Comparison of ENCODE assay signal across 9 mouse cellular contexts in the genomic region with DNA sequence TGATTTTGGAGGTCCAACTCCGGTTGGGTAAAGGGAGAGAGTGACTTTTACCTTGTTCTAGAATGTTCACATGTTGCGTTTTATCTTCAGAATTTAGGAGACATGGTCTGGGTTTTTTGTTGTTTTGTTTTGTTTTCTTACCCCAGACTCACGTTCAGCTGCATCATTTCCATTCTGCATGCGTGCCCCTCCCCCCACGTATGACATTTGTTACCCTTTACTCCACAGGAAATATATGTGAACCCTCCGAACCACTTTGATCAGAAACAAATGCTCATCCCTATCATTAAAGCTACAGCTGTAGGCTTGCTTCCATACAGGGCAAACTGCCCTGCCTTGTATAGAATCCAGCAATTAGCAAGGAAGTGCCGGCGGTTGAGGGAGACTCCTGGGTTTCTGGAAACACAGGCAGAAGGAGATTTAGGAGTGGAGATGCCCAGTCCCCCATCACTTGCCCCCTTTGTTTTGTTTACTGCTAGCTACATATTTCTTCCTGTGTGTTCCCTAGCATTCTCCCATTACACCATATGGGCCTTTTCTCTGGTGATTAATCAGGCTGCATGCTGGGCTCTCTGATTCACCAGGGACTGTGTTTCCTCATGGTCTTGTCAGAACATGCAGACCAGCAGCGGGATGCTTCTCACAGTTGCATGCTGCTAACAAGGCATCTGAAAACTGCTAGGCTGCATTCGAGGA.
DNase-seq lines count a peak whose midpoint lies in the region; ATAC-seq lines count a peak whose summit lies in the region.
"Had no signal": no experiment of that assay in that cellular context is flagged by ENCODE, and none has a peak within 500 bp of the region (broad histone marks: within the 10 kb centered on the region; RNA-seq: fewer than 3 reads in every experiment).

No protein-coding gene starts in this region.

- 29% methylated on average over 10 of the region's 10 CpGs for WGBS in kidney, embryonic 15.5 days
- 22% methylated on average over 10 of the region's 10 CpGs for WGBS in embryonic facial prominence, embryonic 12.5 days
- 35% methylated on average over 10 of the region's 10 CpGs for WGBS in intestine, embryonic 15.5 days

- no peak for DNase-seq in kidney, adult 11 months
- peak; percentile 82 for DNase-seq in brain, adult 2 months (ENCODE audit: low read depth, low spot score)
- no peak for DNase-seq in gastrocnemius, postnatal 14 days
- no peak for DNase-seq in frontal cortex, adult 2 months (ENCODE audit: extremely low spot score in 1 of 2, low spot score in 1 of 2)

- intact Hi-C loops in gastrocnemius, postnatal 14 days (cut with DNase I; ENCODE audit: low total_unique reads): no loop called here

- H3K9ac ChIP-seq in kidney, embryonic 15.5 days: no peak overlapping the region
- H3K9ac ChIP-seq in embryonic facial prominence, embryonic 12.5 days: no peak overlapping the region
- no peak overlapping the region for H3K9ac ChIP-seq in intestine, embryonic 15.5 days

- no peak overlapping the region for H3K4me3 ChIP-seq in kidney, embryonic 15.5 days (replicated peaks)
- no peak overlapping the region for H3K4me3 ChIP-seq in embryonic facial prominence, embryonic 12.5 days
- no peak overlapping the region for H3K4me3 ChIP-seq in intestine, embryonic 15.5 days (replicated peaks)

- H3K36me3 ChIP-seq in kidney, embryonic 15.5 days: no peaks in the 10 kb centered on the region
- H3K36me3 ChIP-seq in embryonic facial prominence, embryonic 12.5 days: no peaks in the 10 kb centered on the region
- H3K36me3 ChIP-seq in intestine, embryonic 15.5 days: no peaks in the 10 kb centered on the region

- no peaks in the 10 kb centered on the region for H3K9me3 ChIP-seq in kidney, embryonic 15.5 days (replicated peaks)
- H3K9me3 ChIP-seq in embryonic facial prominence, embryonic 12.5 days: no peaks in the 10 kb centered on the region
- no peaks in the 10 kb centered on the region for H3K9me3 ChIP-seq in intestine, embryonic 15.5 days

- ATAC-seq in kidney, embryonic 15.5 days (replicated peaks; ENCODE audit: low FRiP score): peak; percentile 77
- ATAC-seq in embryonic facial prominence, embryonic 12.5 days (ENCODE audit: insufficient number of reproducible peaks, insufficient read depth, low FRiP score, low TSS enrichment): no peak
- ATAC-seq in intestine, embryonic 15.5 days: peak; percentile 71
- ATAC-seq in granulocyte monocyte progenitor cell, adult 5-6 weeks (replicated peaks; ENCODE audit: poor library complexity, severe bottlenecking): no peak

- H3K27ac ChIP-seq in kidney, embryonic 15.5 days: peak overlapping the region; percentile 82
- H3K27ac ChIP-seq in embryonic facial prominence, embryonic 12.5 days: peak overlapping the region; percentile 26; the same call in 1 of the 2 replicates
- H3K27ac ChIP-seq in intestine, embryonic 15.5 days: 0 out of 2 replicates have a peak overlapping the region, but pooled peaks have one; percentile 32

- H3K4me1 ChIP-seq in kidney, embryonic 15.5 days: peaks cover 37% of the 10 kb centered on the region
- H3K4me1 ChIP-seq in embryonic facial prominence, embryonic 12.5 days: peaks cover 33% of the 10 kb centered on the region
- H3K4me1 ChIP-seq in intestine, embryonic 15.5 days (replicated peaks): 0 out of 2 replicates have a peak, but pooled peaks cover 12% of the 10 kb centered on the region

- no peaks in the 10 kb centered on the region for H3K27me3 ChIP-seq in kidney, embryonic 15.5 days
- no peaks in the 10 kb centered on the region for H3K27me3 ChIP-seq in embryonic facial prominence, embryonic 12.5 days
- H3K27me3 ChIP-seq in intestine, embryonic 15.5 days (replicated peaks): no peaks in the 10 kb centered on the region
- H3K27me3 ChIP-seq: CH12.LX had no signal

- 0 out of 2 replicates have a peak overlapping the region, but pooled peaks have one; percentile 1 for H3K4me2 ChIP-seq in kidney, embryonic 15.5 days
- H3K4me2 ChIP-seq in embryonic facial prominence, embryonic 12.5 days (replicated peaks): no peak overlapping the region
- 0 out of 2 replicates have a peak overlapping the region, but pooled peaks have one; percentile 4 for H3K4me2 ChIP-seq in intestine, embryonic 15.5 days (replicated peaks)

Comparison
In these comparisons a context has a peak if more than half of its experiments do, and no peak if none do; other contexts are left out.
1. ATAC-seq: peak in kidney, embryonic 15.5 days (single experiment) and intestine, embryonic 15.5 days (single experiment); none in embryonic facial prominence, embryonic 12.5 days (single experiment) and granulocyte monocyte progenitor cell, adult 5-6 weeks (single experiment).
2. H3K27ac ChIP-seq: peak in every context shown above with its lines; median percentile 82 in kidney, embryonic 15.5 days; 32 in intestine, embryonic 15.5 days; 26 in embryonic facial prominence, embryonic 12.5 days.